Mouse (Mus musculus) E14TG2a.4 (cell line): ENCODE measurements around the gene Med29.

Experiments used
- H3K27me3 ChIP-seq: 2 replicates; pipeline ENCODE4 v1.6.1; 2014; ENCODE audit warnings: low read length, control low read depth; ENCODE audit not compliant: insufficient read depth
- H3K36me3 ChIP-seq: 2 replicates; pipeline ENCODE4 v1.6.1; 2014; ENCODE audit warnings: low read length, control low read depth; ENCODE audit not compliant: insufficient read depth
- H3K4me1 ChIP-seq: replicated peaks from 2 replicates; pipeline ENCODE4 v1.6.1; 2014; ENCODE audit warnings: low read depth, low read length, control low read depth
- H3K4me3 ChIP-seq: replicated peaks from 2 replicates; pipeline ENCODE4 v1.5.1; 2014; ENCODE audit warnings: mild to moderate bottlenecking, low read length
- H3K9me3 ChIP-seq: 2 replicates; pipeline ENCODE4 v1.6.1; 2014; ENCODE audit warnings: low read length, control low read depth
- CTCF ChIP-seq: conservative IDR thresholded peaks from 2 replicates; pipeline ENCODE4 v1.5.1; 2014; ENCODE audit warnings: low read length
- NANOG ChIP-seq: IDR thresholded peaks from 2 replicates; pipeline ENCODE4 v1.6.1; 2014; ENCODE audit warnings: borderline replicate concordance, low read length, mixed read lengths
- POU5F1 ChIP-seq: IDR thresholded peaks from 2 replicates; pipeline ENCODE4 v1.6.1; 2014; ENCODE audit warnings: low read length, borderline replicate concordance

Med29 gene

DNA sequence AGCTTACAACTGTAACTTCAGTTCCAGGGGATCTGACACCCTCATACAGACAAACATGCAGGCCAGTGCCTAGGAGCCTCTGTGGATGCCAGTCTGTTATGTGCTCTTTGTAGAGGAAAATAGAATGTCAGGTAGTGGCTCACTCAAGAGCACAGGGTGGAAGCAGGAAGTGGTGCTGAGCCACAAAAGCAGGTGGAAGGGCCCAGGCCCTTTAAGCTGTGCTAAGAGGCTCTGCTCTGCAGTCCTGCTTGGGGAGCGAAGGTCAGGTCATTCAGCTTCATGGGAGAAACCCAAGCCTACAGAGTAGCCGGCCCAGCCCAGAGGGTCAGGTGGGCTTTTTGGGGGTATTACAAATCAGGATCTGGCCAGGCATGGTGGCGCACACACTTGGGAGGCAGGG, 37.3 kb downstream of the Med29 start:
- Histone ChIP-seq H3K9me3 (no peaks in the 10 kb centered on the region), H3K4me1 (peaks cover 68% of the 10 kb centered on the region), H3K4me3 (no peak overlapping the region), H3K36me3 (peaks cover 64% of the 10 kb centered on the region), H3K27me3 (peaks cover 14% of the 10 kb centered on the region; the same call in 1 of the 2 replicates)
- no peak for TF ChIP-seq POU5F1
- TF ChIP-seq NANOG = no peak
- no peak for TF ChIP-seq CTCF

- H3K9me3 ChIP-seq = no peaks in the 10 kb centered on the region
- H3K27me3 ChIP-seq = peaks cover 9% of the 10 kb centered on the region; the same call in 1 of the 2 replicates
- H3K4me3 ChIP-seq = no peak overlapping the region
- no peak for TF ChIP-seq CTCF
- no peak for TF ChIP-seq NANOG
- H3K36me3 ChIP-seq = peaks cover 58% of the 10 kb centered on the region
- peaks cover 73% of the 10 kb centered on the region for H3K4me1 ChIP-seq
These were observed 37.9 kb downstream of the Med29 start for GRCm38 (mm10) chr7:28354596-28354995.

GRCm38 (mm10) chr7:28354113-28354581, 38.4 kb downstream of the Med29 start:
- Histone ChIP-seq H3K27me3 (0 out of 2 replicates have a peak, but pooled peaks cover 4% of the 10 kb centered on the region), H3K9me3 (no peaks in the 10 kb centered on the region), H3K4me3 (no peak overlapping the region), H3K36me3 (peaks cover 53% of the 10 kb centered on the region), H3K4me1 (peaks cover 77% of the 10 kb centered on the region)
- TF ChIP-seq CTCF (no peak), POU5F1 (no peak), NANOG (no peak)

DNA sequence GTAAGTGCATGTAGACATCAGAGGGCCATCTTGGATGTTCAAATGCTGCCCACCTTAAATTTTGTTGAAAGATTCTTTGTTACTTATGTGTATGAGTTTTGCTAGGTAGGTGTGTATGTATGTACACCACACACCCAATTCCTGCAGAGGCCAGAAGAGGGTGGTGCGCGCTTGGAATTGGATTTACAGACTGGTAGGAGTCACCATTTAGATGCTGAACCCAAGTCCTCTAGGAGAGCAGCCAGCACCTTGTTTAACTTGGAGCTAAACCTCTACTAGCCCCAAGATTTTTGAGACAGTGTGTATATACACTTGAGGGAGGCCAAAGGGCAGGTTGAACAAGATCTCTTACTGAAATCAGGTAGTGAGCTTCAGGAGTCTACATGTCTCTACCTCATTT, 39.2 kb downstream of the Med29 start:
- peaks cover 50% of the 10 kb centered on the region for H3K36me3 ChIP-seq
- no peaks in the 10 kb centered on the region for H3K27me3 ChIP-seq
- H3K4me3 ChIP-seq = peak overlapping the region; percentile 99
- no peaks in the 10 kb centered on the region for H3K9me3 ChIP-seq
- peaks cover 80% of the 10 kb centered on the region for H3K4me1 ChIP-seq
- TF ChIP-seq POU5F1 = no peak
- no peak for TF ChIP-seq NANOG
- TF ChIP-seq CTCF = no peak

DNA sequence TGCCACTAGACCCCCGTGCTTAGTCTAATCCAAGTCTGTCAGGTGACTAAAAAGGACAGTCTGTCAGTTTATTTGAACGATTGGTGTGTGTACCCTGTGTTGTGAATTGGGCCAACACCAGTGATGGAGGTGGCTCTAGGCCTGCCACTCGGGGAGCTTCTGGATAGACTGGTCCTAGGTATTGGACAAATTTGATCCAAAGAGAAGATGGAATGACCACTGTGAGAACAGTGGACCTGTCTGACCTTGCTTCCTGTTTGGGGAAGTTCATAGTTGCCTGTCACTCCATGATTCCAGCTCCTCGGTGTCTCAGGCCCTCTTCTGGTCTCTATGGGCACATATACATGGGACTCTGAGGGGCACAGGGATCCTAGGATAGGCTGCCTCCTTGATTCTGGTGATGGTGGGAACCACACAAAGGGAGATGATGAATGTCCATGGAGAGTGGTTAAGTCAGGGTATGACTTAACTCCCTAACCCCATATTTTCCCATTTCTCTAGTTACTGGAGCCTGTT, 40.8 kb downstream of the Med29 start:
- TF ChIP-seq CTCF (no peak), NANOG (no peak), POU5F1 (no peak)
- H3K36me3 ChIP-seq = peaks cover 50% of the 10 kb centered on the region

DNA sequence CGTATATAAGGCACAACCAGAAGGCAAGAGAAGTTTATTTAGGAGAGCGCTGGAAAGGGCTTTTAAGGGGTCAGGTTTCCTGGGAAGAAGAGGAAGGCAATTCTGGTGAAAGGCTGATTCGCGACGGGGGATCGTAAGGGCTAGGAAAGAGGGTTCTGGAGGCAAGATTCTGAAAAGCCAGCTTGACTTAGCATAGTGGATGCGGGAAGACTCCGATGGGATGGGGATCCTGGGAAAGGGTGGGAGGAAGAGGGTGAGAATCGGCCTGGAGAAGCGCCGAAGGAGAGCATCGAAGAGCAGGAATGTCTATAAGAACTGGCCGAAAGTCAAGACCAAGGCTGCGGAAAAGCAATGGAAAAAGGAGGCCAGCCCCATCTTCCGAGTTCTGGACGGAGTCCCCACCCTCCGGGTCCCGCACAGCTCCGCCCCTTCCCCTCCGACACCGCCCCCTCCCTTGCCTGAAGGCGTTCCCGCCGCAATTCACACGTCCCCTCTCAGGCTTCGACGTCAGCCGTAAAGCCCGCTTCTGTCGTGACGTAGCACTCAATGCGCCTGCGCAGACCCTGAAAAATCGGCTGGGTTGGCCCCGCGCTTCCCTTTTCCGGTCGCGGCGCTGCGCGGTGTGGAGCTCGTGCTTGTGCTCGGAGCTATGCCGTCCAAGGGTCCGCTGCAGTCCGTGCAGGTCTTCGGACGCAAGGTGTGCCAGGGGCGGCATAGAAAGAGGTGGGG, 42.2 kb downstream of the Med29 start, which contains the start of gene Rps16:
Rps16 (plus strand) TSS at position 498 of the 729 bp plus-strand sequence.
- peaks cover 54% of the 10 kb centered on the region for H3K4me1 ChIP-seq
- H3K27me3 ChIP-seq = no peaks in the 10 kb centered on the region
- H3K36me3 ChIP-seq = peaks cover 43% of the 10 kb centered on the region
- TF ChIP-seq NANOG = no peak
- TF ChIP-seq POU5F1 = no peak
- TF ChIP-seq CTCF = no peak
- H3K4me3 ChIP-seq = peak within 1 kb of the TSS; percentile 99
- H3K9me3 ChIP-seq = no peaks in the 10 kb centered on the region

More for the DNA sequence above, 40.8 kb downstream of the Med29 start:
- H3K4me1 ChIP-seq = peaks cover 64% of the 10 kb centered on the region
- no peaks in the 10 kb centered on the region for H3K9me3 ChIP-seq
- H3K4me3 ChIP-seq = peak overlapping the region; percentile 99
- no peaks in the 10 kb centered on the region for H3K27me3 ChIP-seq

DNA sequence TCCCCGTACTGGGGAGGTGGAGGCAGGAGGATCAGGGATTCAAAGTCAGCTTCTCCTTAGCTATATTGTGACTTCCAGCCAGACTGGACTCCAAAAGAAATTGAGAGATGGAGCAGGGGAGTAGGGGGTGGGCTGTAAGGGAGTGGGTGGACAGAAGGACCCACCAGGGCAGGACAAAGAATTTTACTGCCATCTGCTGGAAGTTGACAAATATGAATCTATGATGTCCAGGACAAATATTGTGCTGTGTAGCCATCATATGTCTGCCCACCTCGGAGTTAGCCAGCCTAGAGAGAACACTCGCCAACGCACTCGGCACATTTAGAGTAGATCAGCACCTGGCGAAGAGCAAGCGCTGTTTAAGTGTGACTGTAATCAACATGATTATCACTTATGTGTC, 43.9 kb downstream of the Med29 start:
- Histone ChIP-seq H3K9me3 (no peaks in the 10 kb centered on the region), H3K36me3 (peaks cover 26% of the 10 kb centered on the region), H3K27me3 (no peaks in the 10 kb centered on the region), H3K4me3 (no peak overlapping the region), H3K4me1 (peaks cover 46% of the 10 kb centered on the region)
- TF ChIP-seq CTCF (no peak), POU5F1 (no peak), NANOG (no peak)

DNA sequence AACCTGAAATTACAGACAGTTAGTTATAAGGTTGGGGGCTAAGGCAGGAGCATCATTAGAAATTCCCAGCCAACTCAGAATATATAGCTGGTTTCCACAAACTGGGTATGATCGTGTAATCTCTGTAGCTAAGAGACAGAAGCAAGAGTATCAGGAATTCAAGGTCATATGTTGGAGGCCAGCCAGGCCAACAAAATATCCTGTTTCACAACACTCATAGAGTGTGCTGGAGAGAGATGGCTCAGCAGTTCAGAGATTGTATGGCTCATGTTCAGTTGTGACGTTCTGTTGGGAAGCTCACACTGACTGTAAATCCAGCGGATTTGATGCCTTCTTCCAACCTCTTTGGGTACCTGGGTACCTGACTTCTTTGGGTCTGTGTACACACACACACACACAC, 44.8 kb downstream of the Med29 start:
- peaks cover 45% of the 10 kb centered on the region for H3K4me1 ChIP-seq

GRCm38 (mm10) chr7:28344637-28345036, 47.9 kb downstream of the Med29 start:
- TF ChIP-seq POU5F1 (no peak), CTCF (peak; percentile 94), NANOG (no peak)
- H3K4me3 ChIP-seq = no peak overlapping the region

More for the DNA sequence above, 44.8 kb downstream of the Med29 start:
- H3K27me3 ChIP-seq = no peaks in the 10 kb centered on the region
- peaks cover 17% of the 10 kb centered on the region for H3K36me3 ChIP-seq
- H3K4me3 ChIP-seq = no peak overlapping the region
- TF ChIP-seq NANOG (no peak), POU5F1 (no peak), CTCF (no peak)
- H3K9me3 ChIP-seq = no peaks in the 10 kb centered on the region

More at GRCm38 (mm10) chr7:28344637-28345036, 47.9 kb downstream of the Med29 start:
- Histone ChIP-seq H3K36me3 (no peaks in the 10 kb centered on the region), H3K4me1 (peaks cover 56% of the 10 kb centered on the region), H3K27me3 (no peaks in the 10 kb centered on the region), H3K9me3 (no peaks in the 10 kb centered on the region)
